Mouse (Mus musculus) heart, adult 8-10 months (tissue): ENCODE measurements around the gene Zfp60. TPM values are rescaled to one million over a fixed set of nuclear protein-coding genes. Genes with fewer than 3 reads are reported as not detected.
"Not testable (repeated sequence)": the region's sequence is repeated elsewhere in the genome, so short reads cannot be mapped to it uniquely, and the experiment has no call there.

Source experiments
- DNase-seq: peaks from one replicate; pipeline ENCODE4 v3.0.0; 2022; ENCODE audit warnings: low spot score
- total RNA-seq, 4 experiments: library from RNA; stranded (reverse); gene quantifications; 2 replicates each; pipeline ENCODE4 v1.2.4; 2022

Zfp60 gene
- total RNA-seq, 4 experiments from 2014 or later = 8.0 to 9.5 (median 8.8) TPM

- DNase-seq = no peak
Observed at GRCm38 (mm10) chr7:27789306-27789705, 58.1 kb downstream of the Zfp60 start.

DNA sequence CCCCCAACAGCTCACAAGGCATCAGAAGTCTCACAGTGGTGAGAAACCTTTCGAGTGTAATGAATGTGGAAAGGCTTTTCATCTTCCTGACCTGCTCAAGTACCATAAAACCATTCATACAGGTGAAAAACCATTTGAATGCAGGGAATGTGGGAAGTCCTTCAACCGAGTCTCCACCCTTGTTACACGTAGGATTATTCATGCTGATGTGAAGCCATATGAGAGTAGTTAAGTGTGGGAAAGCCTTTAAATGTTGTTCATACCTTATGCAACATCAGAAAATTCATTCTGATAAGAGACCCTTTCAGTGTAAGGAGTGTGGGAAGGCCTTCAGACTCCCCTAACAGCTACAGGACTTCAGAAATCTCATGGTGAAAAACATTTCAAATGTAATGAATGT is 62.7 kb downstream of the Zfp60 start:
- DNase-seq = not testable (repeated sequence)

DNA sequence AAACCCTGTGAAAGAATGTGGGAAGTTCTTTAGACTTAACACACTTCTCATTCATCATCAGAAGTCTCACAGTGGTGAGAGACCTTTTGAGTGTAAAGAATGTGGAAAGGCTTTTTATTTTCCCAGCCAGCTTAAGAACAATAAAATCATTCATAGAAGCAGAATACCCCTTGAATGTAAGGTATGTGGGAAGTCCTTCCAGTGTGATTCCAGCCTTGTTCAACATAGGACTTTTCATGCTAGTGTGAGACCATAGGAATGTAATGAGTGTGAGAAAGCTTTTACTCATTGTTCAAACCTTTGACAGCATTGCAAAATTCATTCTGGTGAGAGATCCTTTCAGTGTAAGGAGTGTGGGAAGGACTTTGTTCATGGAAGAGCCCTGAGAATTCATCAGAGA is 63.4 kb downstream of the Zfp60 start:
- DNase-seq = no peak

DNA sequence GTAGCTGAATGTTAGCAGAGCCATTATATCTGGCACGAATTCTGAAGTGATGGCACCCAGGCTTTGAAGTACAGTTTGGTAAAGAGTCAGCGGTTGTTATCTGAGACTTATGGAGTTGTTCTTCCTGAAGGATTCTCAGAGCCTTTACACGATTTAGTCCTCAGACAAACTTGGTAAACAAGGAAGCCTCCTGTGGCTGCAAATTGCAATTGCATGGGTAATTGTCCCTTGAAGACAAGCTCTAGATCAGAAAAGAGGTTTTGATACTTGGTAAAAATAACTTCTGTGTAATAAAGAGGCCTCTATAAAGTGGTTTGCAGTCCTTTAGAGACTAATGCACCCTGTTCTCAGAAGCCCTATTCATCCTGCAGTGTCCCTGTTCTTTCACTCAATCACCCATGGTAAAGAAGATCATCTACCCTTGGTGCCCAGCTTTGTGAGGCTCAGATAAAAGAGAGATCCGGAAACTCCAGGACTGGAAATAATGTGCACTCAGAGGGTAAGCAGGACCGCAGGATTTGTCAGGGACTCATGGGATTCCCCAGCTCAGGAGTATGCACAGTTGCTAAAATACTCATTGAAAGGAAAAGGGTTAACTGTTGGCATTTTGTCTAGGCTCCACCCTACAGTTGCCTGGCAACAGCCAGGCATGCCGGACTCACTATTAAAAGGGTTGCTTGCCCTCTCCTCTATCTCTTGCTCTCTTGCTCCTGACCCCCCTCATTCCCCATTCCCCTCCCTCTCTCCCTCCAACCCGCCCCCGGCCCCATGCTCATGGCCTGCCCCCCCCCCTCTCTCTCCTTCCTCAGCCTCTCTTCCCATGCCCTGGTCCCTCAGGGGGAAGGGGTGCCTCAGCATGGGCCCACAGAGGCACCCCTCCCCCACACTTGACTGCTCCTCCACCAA is 67.0 kb downstream of the Zfp60 start:
- DNase-seq = no peak

DNA sequence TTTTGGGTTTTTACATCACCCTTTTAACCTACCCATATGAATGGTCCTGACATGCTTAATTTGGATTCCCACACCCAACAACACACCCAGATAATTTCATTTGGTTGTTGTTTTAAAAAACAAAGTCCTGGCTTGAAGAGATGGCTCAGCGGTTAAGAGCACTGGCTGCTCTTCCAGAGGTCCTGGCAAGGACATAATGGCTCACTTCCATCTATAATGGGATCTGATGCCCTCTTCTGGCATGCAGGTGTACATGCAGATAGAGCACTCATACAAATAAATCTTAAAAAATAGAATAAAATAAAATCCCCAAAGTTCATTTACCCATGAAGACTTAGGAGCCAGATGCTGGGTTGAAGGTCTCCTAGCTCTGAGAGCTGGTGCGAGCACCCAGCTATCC is 69.9 kb downstream of the Zfp60 start:
- DNase-seq = no peak

DNA sequence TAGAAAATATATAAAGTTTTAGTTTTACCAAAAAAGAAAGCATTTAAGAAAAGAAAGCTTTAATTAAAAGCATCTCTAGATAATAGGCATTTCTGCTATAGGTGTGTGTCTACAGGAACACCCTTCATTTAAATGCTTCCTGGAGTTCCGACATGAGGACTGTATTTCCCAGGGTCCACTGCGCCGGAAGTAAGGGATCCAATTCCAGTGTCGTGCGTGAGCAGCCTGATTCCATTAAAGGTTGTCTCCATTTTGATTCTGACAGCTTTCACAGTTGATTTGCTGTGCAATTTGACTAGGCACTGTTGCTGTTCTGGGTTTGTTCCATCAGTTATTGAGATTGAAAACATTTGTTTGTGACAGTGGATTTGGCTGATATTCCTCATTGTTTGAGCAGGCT is 71.8 kb downstream of the Zfp60 start:
- DNase-seq = no peak

Other genes starting within 250 kb of the Zfp60 start
- gene Sertad1, start 244.5 kb upstream of the Zfp60 start, total RNA-seq = 10 to 100 TPM in 3 of 4 experiments, 1 to 10 TPM in 1; 8.4 to 11.5 (median 10.2) TPM
- 1 to 10 TPM in 1 of 4 experiments, under 1 TPM in 3; 0.75 to 1.0 (median 0.80) TPM for gene Prx, start 232.1 kb upstream of the Zfp60 start, total RNA-seq
- gene Hipk4, start 208.1 kb upstream of the Zfp60 start, total RNA-seq = under 1 TPM in 3 of 4 experiments, not detected in 1; 0.14 to 0.16 (median 0.14) TPM
- gene Pld3, start 178.2 kb upstream of the Zfp60 start, total RNA-seq = 10 to 100 TPM; 26.8 to 33.5 (median 30.5) TPM
- gene 2310022A10Rik, start 178.2 kb upstream of the Zfp60 start, total RNA-seq = 10 to 100 TPM; 67.6 to 72.3 (median 70.8) TPM
- 100 to 1,000 TPM; 169 to 227 (median 202) TPM for gene Akt2, start 139.8 kb upstream of the Zfp60 start, total RNA-seq
- not detected for gene Ttc9b, start 77.5 kb upstream of the Zfp60 start, total RNA-seq
- gene Map3k10, start 56.8 kb upstream of the Zfp60 start, total RNA-seq = 10 to 100 TPM; 18.4 to 21.5 (median 20.8) TPM
- gene Zfp607b, start 42.0 kb upstream of the Zfp60 start, total RNA-seq = 1 to 10 TPM in 1 of 4 experiments, under 1 TPM in 3; 0.56 to 1.9 (median 0.71) TPM
- 1 to 10 TPM; 4.0 to 4.9 (median 4.7) TPM for gene Zfp626, start 75.8 kb downstream of the Zfp60 start, total RNA-seq
- 1 to 10 TPM; 1.9 to 2.5 (median 2.2) TPM for gene Zfp59, start 107.2 kb downstream of the Zfp60 start, total RNA-seq
- 1 to 10 TPM; 2.5 to 3.3 (median 2.9) TPM for gene Zfp607a, start 126.1 kb downstream of the Zfp60 start, total RNA-seq
- 1 to 10 TPM; 4.3 to 7.0 (median 5.8) TPM for gene Zfp974, start 198.1 kb downstream of the Zfp60 start, total RNA-seq
- 1 to 10 TPM; 7.3 to 8.2 (median 7.8) TPM for gene Zfp780b, start 247.8 kb downstream of the Zfp60 start, total RNA-seq